Mouse (Mus musculus): ENCODE measurements around the gene Stard8.
"Not testable (repeated sequence)": the region's sequence is repeated elsewhere in the genome, so short reads cannot be mapped to it uniquely, and the experiment has no call there.

Gene Stard8

GRCm38 (mm10) chrX:99048111-99048510 lies 45.1 kb downstream of the Stard8 start:
- no peak for DNase-seq

GRCm38 (mm10) chrX:99049247-99049646 lies 46.2 kb downstream of the Stard8 start:
- peak; percentile 35 for DNase-seq

- DNase-seq = peak; percentile 16
These were observed 47.9 kb downstream of the Stard8 start for GRCm38 (mm10) chrX:99050736-99051481.

- peak; percentile 42 for DNase-seq
These were observed 49.2 kb downstream of the Stard8 start for GRCm38 (mm10) chrX:99052255-99052654.

GRCm38 (mm10) chrX:99054512-99054911 lies 51.5 kb downstream of the Stard8 start:
- no peak for DNase-seq

GRCm38 (mm10) chrX:99057772-99058440 lies 54.9 kb downstream of the Stard8 start:
- DNase-seq = no peak

GRCm38 (mm10) chrX:99059119-99059518 lies 56.1 kb downstream of the Stard8 start:
- DNase-seq = peak; percentile 20

GRCm38 (mm10) chrX:99065582-99065981 lies 62.5 kb downstream of the Stard8 start:
- no peak for DNase-seq

- no peak for DNase-seq
These were observed 63.5 kb downstream of the Stard8 start for GRCm38 (mm10) chrX:99066550-99066949.

GRCm38 (mm10) chrX:99067232-99067631 lies 64.2 kb downstream of the Stard8 start:
- DNase-seq = no peak

- DNase-seq = peak; percentile 52
These were observed 64.7 kb downstream of the Stard8 start for GRCm38 (mm10) chrX:99067671-99068151.

GRCm38 (mm10) chrX:99071188-99071587 lies 68.1 kb downstream of the Stard8 start:
- DNase-seq = no peak

- DNase-seq = no peak
These were observed 69.5 kb downstream of the Stard8 start for GRCm38 (mm10) chrX:99072596-99072995.

GRCm38 (mm10) chrX:99075111-99075510 lies 72.1 kb downstream of the Stard8 start:
- DNase-seq = no peak

- DNase-seq = no peak
These were observed 73.4 kb downstream of the Stard8 start for GRCm38 (mm10) chrX:99076460-99076859.

GRCm38 (mm10) chrX:99078374-99078892 lies 75.4 kb downstream of the Stard8 start:
- DNase-seq = not testable (repeated sequence)

- no peak for DNase-seq
These were observed 89.7 kb downstream of the Stard8 start for GRCm38 (mm10) chrX:99092704-99093103.

GRCm38 (mm10) chrX:99111088-99111724 lies 108.2 kb downstream of the Stard8 start:
- not testable (repeated sequence) for DNase-seq

GRCm38 (mm10) chrX:99119510-99119909 lies 116.5 kb downstream of the Stard8 start:
- no peak for DNase-seq

Data from lung, postnatal 14 days (tissue).